Mouse (Mus musculus): ENCODE results near the gene Git2.

- no peak for TF ChIP-seq CTCF (IDR thresholded peaks at IDR 0.05; ENCODE audit: borderline replicate concordance, control insufficient read depth, extremely low read depth, insufficient read depth, low read length, poor library complexity)
- TF ChIP-seq POLR2A (IDR thresholded peaks at IDR 0.05; ENCODE audit: control insufficient read depth, extremely low read depth, insufficient read depth, low read length, poor library complexity) = no peak
Measured at GRCm38 (mm10) chr5:114708491-114708890, 66.8 kb downstream of the Git2 start.

All from thymus, adult 2 months (tissue).